Mouse (Mus musculus) CD4-positive, CD25-positive, alpha-beta regulatory T cell (primary cell): ENCODE results near the gene Naf1. TPM values are rescaled to one million over a fixed set of nuclear protein-coding genes. Genes with fewer than 3 reads are reported as not detected.

ENCODE experiments used
- polyA plus RNA-seq: library from polyadenylated mRNA; unstranded; fragments of 100-300 nt; shearing (Covaris generic); gene quantifications from one replicate; pipeline ENCODE4 v1.2.1, GENCODE M21; 2017

Naf1 gene
- polyA plus RNA-seq: 3.9 TPM

DNA sequence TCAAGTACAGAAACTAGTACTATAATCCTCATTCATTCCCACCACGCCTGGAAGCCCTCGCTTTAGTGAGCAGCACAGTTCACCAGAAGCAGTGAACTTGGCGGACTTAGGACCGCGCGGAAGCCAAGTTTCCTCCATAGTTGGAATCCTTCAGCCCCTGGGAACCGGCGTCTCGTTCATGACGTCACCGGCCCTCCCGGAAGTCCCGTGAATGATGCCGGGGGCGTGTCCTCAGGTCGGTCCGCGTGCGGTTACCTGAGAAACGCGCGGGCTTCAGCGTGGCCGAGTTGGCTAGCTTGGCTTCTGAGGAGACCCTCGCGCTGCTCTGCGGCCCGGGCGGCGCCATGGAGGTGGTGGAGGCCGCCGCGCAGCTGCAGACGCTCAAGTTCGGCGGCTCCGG, at the start of gene Naf1:
Gene Naf1 (plus strand): TSS at position 195 of the 400 bp plus-strand sequence.

Other genes with a start within 250 kb of the Naf1 start
- not detected for gene Npy5r, start 172.1 kb upstream of the Naf1 start, polyA plus RNA-seq
- gene Npy1r, start 163.0 kb upstream of the Naf1 start, polyA plus RNA-seq: not detected